Mouse (Mus musculus) c-Kit-positive CD71-positive TER-119-positive erythroid progenitor cells, embryonic 14.5 days (primary cell): ENCODE measurements around the gene Gm35549.
"Not testable (repeated sequence)": the region's sequence is repeated elsewhere in the genome, so short reads cannot be mapped to it uniquely, and the experiment has no call there.

Experiments used
- DNase-seq: peaks from one replicate; pipeline ENCODE4 v3.0.0-alpha.2; 2013; ENCODE audit warnings: low spot score

Gene Gm35549

GRCm38 (mm10) chr9:122843760-122844159, at the start of gene Gm35549:
Gm35549 (minus strand) TSS chr9:122844035.
- DNase-seq = no peak

DNA sequence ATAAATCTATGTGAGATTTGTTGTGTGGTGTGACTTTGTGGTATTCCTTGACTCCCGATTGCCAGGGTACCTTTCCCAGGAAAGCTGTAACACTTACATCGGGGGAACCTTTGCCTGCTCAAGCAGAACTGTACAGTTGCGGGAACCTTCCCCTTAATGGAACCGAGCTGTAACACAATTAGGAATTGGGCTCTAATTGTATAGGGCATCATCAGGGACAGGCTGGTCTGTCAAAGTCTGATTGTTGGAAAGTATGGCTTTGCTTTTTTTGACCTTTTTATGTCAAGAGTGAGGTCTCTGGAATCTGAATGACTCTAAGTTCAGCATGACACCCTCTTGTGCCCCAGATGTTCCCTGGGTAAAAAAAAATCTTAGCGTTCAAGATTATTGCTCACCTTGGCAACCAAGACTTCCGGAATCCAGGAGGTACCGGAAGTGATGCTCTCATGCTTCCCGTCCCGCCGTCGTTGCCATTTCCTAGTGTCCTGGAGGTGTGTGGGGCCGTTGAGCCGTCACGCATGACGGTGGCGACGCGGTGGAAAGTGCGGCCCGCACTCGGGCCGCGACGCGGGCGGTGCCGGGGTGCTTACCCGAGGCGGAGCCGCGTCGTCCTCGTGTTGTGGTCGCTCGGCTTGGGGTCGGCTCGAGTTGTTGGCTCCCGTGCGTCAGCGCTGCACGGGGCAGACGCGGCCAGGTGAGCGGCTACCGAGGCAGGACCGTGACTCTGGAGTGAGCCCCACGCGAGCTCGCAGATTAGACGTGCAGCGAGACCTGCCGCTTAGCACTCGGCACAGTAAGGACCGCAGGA, 42.7 kb upstream of the Gm35549 start:
- DNase-seq = peak; percentile 37

DNA sequence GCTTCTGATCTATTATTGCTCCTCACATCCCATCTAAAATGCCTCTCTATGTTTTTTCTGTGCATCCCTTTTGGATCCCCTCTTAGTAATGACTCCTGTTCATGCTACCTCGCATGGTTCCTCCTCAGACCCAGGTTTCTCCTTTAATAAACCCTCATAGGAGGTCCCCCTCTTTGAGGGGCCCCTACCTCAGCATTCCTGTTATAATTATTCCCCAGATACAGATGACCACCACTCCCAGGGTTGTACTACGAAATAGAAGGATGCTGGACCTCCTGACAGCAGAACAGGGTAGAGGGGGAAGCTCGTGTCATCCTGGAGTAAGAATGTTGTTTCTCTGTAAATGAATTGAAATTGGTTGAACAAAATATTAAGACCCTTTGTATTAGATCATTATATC, 41.5 kb upstream of the Gm35549 start, which contains the start of gene Zkscan7:
Gene Zkscan7, plus strand, starts transcription at position 301 of the 400 bp plus-strand sequence.
- no peak for DNase-seq

DNA sequence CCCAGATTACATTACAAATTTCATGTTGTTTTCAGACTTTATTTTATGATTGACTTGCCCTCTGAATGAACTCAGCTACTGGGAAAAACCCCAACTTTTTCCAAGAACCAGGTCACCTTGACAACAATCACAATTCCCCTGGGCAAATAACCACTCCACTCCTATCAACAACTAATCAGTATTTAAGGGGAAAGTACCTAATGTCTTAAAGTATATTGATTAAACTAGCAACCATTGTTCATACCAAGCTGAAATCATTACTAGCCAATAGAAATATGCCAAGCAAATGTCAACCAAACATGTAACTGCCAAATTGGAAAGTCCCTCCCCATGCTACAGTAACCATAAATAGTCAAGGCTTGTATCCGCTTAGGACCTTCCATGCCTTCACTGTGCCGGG, 31.3 kb upstream of the Gm35549 start:
- no peak for DNase-seq

- no peak for DNase-seq
Measured at GRCm38 (mm10) chr9:122874653-122875052, 30.8 kb upstream of the Gm35549 start.

DNA sequence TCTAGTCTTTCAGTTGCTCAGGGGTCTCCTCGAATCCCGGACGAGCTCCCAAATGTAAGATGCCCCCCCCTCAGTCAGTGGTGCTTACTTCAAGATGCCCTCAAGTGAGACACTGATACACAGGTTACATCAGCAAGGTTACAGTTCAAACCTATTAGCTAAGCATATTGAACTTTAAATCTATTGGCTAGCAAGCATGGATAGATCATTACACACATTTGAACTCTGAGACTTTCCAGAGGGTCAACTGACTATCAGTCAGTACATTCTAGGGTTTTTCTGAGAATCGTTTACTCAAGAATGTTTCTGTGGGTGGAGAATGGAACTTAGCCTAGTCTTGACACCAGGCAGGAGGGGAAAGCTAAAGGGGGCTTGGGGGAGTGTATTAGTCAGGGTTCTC, 28.8 kb upstream of the Gm35549 start:
- DNase-seq = no peak

DNA sequence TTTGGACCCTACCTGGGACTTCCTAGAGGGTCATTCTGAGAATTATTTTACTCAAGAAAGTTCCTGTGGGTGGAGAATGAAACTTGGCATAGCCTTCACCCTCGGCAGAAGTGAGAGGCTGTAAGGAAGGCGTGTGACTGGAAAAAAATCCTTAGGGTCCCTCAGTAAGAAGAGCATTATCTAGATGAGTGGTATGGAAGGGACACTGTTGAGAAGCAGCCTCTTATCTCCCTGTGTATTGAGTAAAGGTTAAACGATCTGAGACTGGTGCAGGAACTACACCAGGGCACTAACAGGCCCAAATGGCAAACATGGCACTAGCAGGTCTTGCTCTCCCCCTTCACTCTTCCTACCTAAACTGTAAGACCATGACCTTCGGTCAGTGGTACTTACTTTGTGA, 22.4 kb upstream of the Gm35549 start:
- no peak for DNase-seq

DNA sequence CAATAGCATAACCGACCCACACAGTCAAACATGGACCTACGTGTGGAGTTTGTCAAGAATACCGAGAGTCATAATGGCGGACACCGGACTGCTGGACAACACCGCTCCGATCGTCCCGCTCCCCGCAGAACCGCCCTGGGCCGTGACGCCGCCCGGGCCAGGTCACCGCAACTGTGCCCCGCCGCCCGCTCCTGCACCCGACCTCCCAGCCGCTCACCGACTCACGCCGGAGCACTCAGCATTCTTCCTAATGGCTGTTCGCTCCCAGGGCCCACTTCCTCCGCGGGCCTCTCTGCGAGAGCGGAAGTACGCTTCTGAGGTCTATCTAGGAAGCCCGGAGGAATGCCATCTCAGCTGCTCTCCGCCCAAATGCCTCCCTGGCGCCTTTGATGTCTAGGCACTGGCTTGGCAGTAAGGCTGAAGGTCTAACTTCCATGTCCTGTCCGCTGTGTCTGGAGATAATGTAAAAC, 21.9 kb upstream of the Gm35549 start, which contains the start of gene Zfp445:
Gene Zfp445, minus strand, starts transcription at position 310 of the 470 bp plus-strand sequence.
- DNase-seq = peak; percentile 79

GRCm38 (mm10) chr9:122864848-122865247, 21.0 kb upstream of the Gm35549 start:
- DNase-seq = peak; percentile 37

DNA sequence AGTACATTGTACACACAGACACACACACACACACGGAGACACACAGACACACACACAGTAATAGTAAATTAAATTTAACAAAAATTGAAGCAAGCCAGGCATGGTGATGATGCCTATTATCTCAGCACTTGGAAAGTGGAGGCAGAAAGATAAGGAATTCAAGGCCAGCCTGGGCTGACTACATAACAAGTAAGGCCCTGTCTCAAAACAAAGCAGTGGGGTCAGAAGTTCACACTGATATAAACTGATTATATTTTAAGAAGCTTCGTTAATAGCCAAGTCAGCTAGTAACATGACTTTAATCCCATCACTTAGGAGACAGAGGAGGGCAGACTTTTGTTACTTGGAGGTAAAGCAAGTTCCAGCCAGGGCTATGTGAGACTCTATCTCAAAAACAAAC, 19.9 kb upstream of the Gm35549 start:
- no peak for DNase-seq

- DNase-seq = no peak
Measured at GRCm38 (mm10) chr9:122860752-122861151, 16.9 kb upstream of the Gm35549 start.

- DNase-seq = no peak
Measured at GRCm38 (mm10) chr9:122856716-122857115, 12.9 kb upstream of the Gm35549 start.

DNA sequence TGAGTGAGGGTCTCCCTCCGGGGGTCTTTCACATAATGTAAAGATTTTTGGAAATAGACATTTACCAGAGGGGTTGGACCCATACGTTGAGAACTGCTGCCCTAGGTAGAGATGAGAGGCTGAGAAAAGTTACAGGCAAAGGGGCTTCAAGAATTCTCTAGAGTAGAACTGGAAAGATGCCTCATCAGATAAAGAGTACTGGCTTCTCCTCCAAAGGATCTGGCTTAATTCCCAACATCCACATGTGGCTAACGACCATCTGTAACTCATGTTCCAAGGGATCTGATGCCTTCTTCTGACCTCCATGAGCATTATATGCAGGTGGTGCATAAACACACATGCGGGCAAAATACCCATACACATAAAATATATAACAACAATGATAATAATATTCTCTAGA, 11.8 kb upstream of the Gm35549 start:
- DNase-seq = no peak

DNA sequence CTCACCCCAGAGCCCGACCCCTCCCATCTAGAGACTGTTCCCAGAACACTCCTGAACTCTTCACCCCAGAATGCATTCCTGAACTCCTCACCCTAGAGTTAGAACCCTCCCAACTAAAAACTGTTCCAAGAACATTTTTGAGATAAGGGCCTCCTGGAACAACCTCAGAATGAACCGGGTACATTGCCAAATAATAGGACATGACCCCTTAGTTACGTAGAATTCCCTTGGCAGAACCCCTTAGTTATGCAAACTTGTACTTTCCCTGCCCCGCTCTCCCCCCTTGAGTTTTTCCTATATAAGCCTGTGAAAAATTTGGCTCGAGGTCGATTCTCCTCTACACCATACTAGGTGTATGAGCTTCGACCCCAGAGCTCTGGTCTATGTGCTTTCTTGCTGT, 11.3 kb upstream of the Gm35549 start:
- not testable (repeated sequence) for DNase-seq

- no peak for DNase-seq
Measured at GRCm38 (mm10) chr9:122854526-122854925, 10.7 kb upstream of the Gm35549 start.

DNA sequence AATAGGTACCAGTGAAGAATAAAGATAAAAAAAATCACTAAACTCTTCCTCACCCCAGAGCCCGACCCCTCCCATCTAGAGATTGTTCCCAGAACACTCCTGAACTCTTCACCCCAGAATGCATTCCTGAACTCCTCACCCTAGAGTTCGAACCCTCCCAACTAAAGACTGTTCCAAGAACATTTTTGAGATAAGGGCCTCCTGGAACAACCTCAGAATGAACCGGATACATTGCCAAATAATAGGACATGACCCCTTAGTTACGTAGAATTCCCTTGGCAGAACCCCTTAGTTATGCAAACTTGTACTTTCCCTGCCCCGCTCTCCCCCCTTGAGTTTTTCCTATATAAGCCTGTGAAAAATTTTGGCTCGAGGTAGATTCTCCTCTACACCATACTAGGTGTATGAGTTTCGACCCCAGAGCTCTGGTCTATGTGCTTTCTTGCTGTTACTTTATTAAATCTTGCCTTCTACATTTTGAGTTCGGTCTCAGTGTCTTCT, 4.0 kb upstream of the Gm35549 start:
- not testable (repeated sequence) for DNase-seq

GRCm38 (mm10) chr9:122846156-122846555, 2.3 kb upstream of the Gm35549 start:
- DNase-seq = no peak

DNA sequence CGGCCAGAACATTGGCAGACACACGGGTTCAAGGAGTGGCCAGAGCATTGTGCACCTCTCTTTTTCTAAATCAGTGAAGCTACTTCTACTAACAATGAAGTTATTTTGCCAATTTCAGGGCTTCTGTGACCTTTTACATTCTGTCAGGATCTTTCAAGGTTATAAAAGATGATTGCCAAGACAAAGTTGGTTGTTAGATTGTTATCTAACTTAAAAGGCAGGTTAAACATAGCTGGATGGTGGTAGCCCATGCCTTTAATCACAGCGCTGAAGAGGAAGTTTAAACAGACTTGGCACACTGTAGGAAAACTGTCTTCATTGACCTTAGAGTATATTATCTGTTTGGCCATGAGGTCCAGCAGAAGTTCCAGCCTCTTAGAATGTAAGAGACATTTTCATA, 1.8 kb upstream of the Gm35549 start:
- DNase-seq = no peak

GRCm38 (mm10) chr9:122837680-122838079, 6.2 kb downstream of the Gm35549 start:
- DNase-seq = no peak

GRCm38 (mm10) chr9:122837216-122837615, 6.6 kb downstream of the Gm35549 start:
- no peak for DNase-seq

DNA sequence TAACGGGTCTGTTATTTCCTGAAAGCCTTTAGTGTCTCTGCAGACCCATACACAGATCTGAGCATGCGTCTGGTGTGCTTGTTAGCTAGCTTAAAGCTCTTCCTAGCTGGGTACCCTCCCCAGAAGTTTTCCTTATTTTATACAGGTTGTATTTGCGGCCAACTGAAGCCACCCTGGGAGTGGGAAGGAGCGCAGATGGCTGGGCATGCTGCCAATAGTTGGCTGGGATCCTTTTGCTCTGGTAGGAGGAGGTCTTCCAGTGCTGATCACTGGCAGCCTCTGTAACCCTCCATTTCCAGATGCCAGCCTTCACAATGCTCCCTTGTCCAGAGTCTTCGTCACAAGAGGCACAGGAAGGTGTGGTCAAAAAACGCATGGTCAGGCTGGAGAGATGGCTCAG, 7.0 kb downstream of the Gm35549 start:
- no peak for DNase-seq

DNA sequence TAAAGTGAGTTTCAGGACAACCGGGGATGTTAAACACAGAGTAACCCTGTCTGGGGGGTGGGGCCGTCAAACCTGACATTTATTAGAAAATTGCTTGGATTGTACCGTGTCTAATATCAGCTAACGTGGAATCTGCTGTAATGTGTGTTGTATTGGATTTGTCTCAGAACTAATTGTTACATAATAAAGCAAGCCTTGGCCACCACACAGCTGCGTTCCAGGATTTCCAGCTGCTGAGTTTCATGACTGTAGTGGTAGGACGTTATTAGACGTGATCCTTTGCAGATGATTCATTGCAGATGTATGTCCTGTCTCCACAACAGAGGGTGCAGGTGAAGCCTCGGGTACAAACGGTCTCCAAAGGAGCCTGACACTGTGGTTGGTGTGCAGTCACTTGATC, 7.7 kb downstream of the Gm35549 start:
- DNase-seq = no peak

DNA sequence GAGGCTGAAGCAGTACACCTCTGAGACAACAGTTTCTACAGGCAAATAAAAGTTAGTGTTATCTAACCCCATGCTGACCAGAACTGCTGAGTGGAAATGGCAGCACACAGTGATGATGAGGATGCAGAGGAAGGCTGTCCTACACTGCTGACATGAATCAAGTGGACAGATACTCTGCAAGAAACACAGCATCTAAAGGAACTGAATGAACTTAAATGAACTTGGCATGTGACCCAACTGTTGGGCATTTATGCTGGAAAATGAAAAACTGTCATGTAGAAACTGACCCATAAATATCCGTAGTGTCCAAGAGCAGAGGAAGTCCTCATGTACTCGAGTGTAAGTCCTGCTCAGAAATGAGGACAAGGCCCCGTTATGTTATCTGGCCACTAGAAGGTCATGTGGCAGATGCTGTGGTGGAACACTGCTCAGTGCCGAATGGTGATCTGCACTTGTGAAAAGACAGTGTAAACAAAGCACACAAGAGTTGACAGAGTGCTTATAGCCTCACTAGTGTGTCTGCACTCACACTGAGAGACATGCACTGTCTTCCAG, 13.9 kb downstream of the Gm35549 start:
- no peak for DNase-seq
